Mouse (Mus musculus): Measurements from ENCODE around the gene Cdh1.

GRCm38 (mm10) chr8:106648421-106648820, 45.3 kb downstream of the Cdh1 start:
- TF ChIP-seq CTCF (IDR thresholded peaks at IDR 0.05; ENCODE audit: low read depth), result no peak
- no peak for TF ChIP-seq EP300 (IDR thresholded peaks at IDR 0.05; ENCODE audit: low read depth)
